Mouse (Mus musculus): Measurements from ENCODE around the gene Vps25. TPM values are rescaled to one million over a fixed set of nuclear protein-coding genes. Genes with fewer than 3 reads are reported as not detected.

The Vps25 gene
- total RNA-seq, 4 experiments from 2014 or later = 44.9 to 48.1 (median 47.2) TPM

- no peak for DNase-seq (ENCODE audit: low spot score in 2 of 2)
These were observed 21.8 kb downstream of the Vps25 start for GRCm38 (mm10) chr11:101275309-101275708.

GRCm38 (mm10) chr11:101276319-101277070 is 23.0 kb downstream of the Vps25 start:
- DNase-seq (ENCODE audit: low spot score in 2 of 2) = no peak

- no peak for DNase-seq (ENCODE audit: low spot score in 2 of 2)
These were observed 24.1 kb downstream of the Vps25 start for GRCm38 (mm10) chr11:101277381-101278222.

- peak; percentile 49 to 67 for DNase-seq (ENCODE audit: low spot score in 2 of 2)
These were observed 25.0 kb downstream of the Vps25 start, which contains the start of the genes Cntd1 and Coa3 for GRCm38 (mm10) chr11:101278223-101279192. Cntd1 (plus strand) TSS chr11:101279012. Coa3 (minus strand) TSS chr11:101279114.

GRCm38 (mm10) chr11:101279193-101279569 is 25.7 kb downstream of the Vps25 start:
- no peak for DNase-seq (ENCODE audit: low spot score in 2 of 2)

- DNase-seq (ENCODE audit: low spot score in 2 of 2) = no peak
These were observed 27.3 kb downstream of the Vps25 start for GRCm38 (mm10) chr11:101280837-101281236.

GRCm38 (mm10) chr11:101282896-101283295 is 29.4 kb downstream of the Vps25 start:
- DNase-seq (ENCODE audit: low spot score in 2 of 2) = no peak

- DNase-seq (ENCODE audit: low spot score in 2 of 2) = no peak
These were observed 30.3 kb downstream of the Vps25 start for GRCm38 (mm10) chr11:101283805-101284204.

GRCm38 (mm10) chr11:101287306-101287705 is 33.8 kb downstream of the Vps25 start:
- no peak for DNase-seq (ENCODE audit: low spot score in 2 of 2)

GRCm38 (mm10) chr11:101291231-101291630 is 37.7 kb downstream of the Vps25 start:
- DNase-seq (ENCODE audit: low spot score in 2 of 2) = no peak

GRCm38 (mm10) chr11:101295191-101295590 is 41.7 kb downstream of the Vps25 start:
- DNase-seq (ENCODE audit: low spot score in 2 of 2) = no peak

- DNase-seq (ENCODE audit: low spot score in 2 of 2) = no peak
These were observed 47.4 kb downstream of the Vps25 start for GRCm38 (mm10) chr11:101300881-101301280.

GRCm38 (mm10) chr11:101301299-101302003 is 47.9 kb downstream of the Vps25 start:
- DNase-seq (ENCODE audit: low spot score in 2 of 2) = no peak

GRCm38 (mm10) chr11:101302004-101302798 is 48.7 kb downstream of the Vps25 start, which contains the start of gene Becn1:
Becn1 (minus strand) TSS chr11:101302286.
- DNase-seq (ENCODE audit: low spot score in 2 of 2) = peak; percentile 92

GRCm38 (mm10) chr11:101307744-101308143 is 54.2 kb downstream of the Vps25 start:
- no peak for DNase-seq (ENCODE audit: low spot score in 2 of 2)
